Mouse (Mus musculus) embryonic fibroblast, embryonic 13.5 days (primary cell): ENCODE data around the gene Selp.

Experiments
- CTCF ChIP-seq: IDR thresholded peaks from 2 replicates; pipeline ENCODE4 v1.5.1; 2011; ENCODE audit warnings: mild to moderate bottlenecking, control low read depth, low read length, moderate library complexity, borderline replicate concordance; ENCODE audit not compliant: insufficient read depth
- POLR2A ChIP-seq: IDR thresholded peaks from 2 replicates; pipeline ENCODE4 v1.6.1; 2011; ENCODE audit warnings: low read depth, mild to moderate bottlenecking, control low read depth, low read length, moderate library complexity

- TF ChIP-seq CTCF (no peak), POLR2A (no peak)
These were observed 28.3 kb upstream of the Selp start for GRCm38 (mm10) chr1:164086797-164087196.
